Mouse (Mus musculus) CH12.LX (cell line): Measurements from ENCODE around the gene Id4.

ENCODE experiments used
- CHD2 ChIP-seq: IDR thresholded peaks from 2 replicates; pipeline ENCODE4 v1.6.1; 2011; ENCODE audit warnings: low read length, improper control_type of control experiment
- CTCF ChIP-seq, 2 experiments: IDR thresholded peaks in 1 of 2; conservative IDR thresholded peaks in 1 of 2; 2 replicates each; pipeline ENCODE4 v1.5.1; 2011 to 2012; ENCODE audit warnings: low read depth in 2 of 2, low read length in 2 of 2, improper control_type of control experiment in 1 of 2, inconsistent platforms in 1 of 2, mild to moderate bottlenecking in 1 of 2, moderate library complexity in 1 of 2
- ETS1 ChIP-seq: conservative IDR thresholded peaks from 2 replicates; pipeline ENCODE4 v1.6.1; 2012; ENCODE audit warnings: low read depth, mild to moderate bottlenecking, inconsistent platforms, low read length, improper control_type of control experiment, moderate library complexity
- GABPA ChIP-seq: IDR thresholded peaks from 2 replicates; pipeline ENCODE4 v1.6.1; 2012; ENCODE audit warnings: low read depth, low read length, improper control_type of control experiment, inconsistent platforms; ENCODE audit not compliant: insufficient replicate concordance
- KAT2A ChIP-seq: IDR thresholded peaks from 2 replicates; pipeline ENCODE4 v1.6.1; 2012; ENCODE audit warnings: low read length, improper control_type of control experiment, inconsistent platforms; ENCODE audit not compliant: insufficient replicate concordance
- MAFK ChIP-seq: IDR thresholded peaks from 2 replicates; pipeline ENCODE4 v1.6.1; 2011; ENCODE audit warnings: low read length, improper control_type of control experiment; ENCODE audit not compliant: insufficient replicate concordance
- MAZ ChIP-seq: IDR thresholded peaks from 2 replicates; pipeline ENCODE4 v1.6.1; 2012; ENCODE audit warnings: low read depth, mild to moderate bottlenecking, inconsistent platforms, low read length, improper control_type of control experiment, moderate library complexity
- POLR2A ChIP-seq: IDR thresholded peaks from 2 replicates; pipeline ENCODE4 v1.6.1; 2011; ENCODE audit warnings: low read depth, mild to moderate bottlenecking, improper control_type of control experiment, low read length
- TBP ChIP-seq: conservative IDR thresholded peaks from 2 replicates; pipeline ENCODE4 v1.6.1; 2011; ENCODE audit warnings: low read depth, low read length, improper control_type of control experiment
- UBTF ChIP-seq: IDR thresholded peaks from 2 replicates; pipeline ENCODE4 v1.6.1; 2012; ENCODE audit warnings: low read depth, mild to moderate bottlenecking, inconsistent platforms, low read length, improper control_type of control experiment, moderate library complexity
- USF1 ChIP-seq: IDR thresholded peaks from 2 replicates; pipeline ENCODE4 v1.6.1; 2014; ENCODE audit warnings: low read depth, mild to moderate bottlenecking, inconsistent platforms, low read length, improper control_type of control experiment

DNA sequence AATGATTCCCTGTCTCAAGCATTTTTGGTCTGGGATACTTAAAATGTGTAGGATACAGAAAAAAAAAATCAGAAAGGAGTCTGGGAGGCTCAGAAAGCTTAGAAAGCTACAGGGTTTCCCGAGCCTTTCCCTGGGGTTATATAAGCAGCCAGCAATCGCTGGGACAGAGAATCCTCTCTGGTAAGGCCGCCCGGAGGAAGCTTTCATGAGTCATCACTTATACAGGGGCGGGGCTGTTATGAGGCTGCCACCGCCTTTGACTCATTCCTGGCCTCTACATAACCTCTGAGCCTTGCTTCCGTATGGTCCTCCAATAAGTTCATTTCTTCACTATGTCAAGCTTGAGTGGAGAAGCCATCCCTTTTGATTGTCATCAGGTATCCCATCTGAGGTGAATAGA is 53.5 kb downstream of the Id4 start:
- TF ChIP-seq CTCF (conservative IDR thresholded peaks at IDR 0.05 in 1 of 2, IDR thresholded peaks at IDR 0.05 in 1 of 2; ENCODE audit: low read depth in 2 of 2, low read length in 2 of 2) (no peak), MAFK (no peak), CHD2 (no peak), KAT2A (no peak), POLR2A (no peak), ETS1 (no peak), USF1 (no peak), UBTF (no peak), GABPA (no peak), MAZ (no peak), TBP (no peak)
